Mouse (Mus musculus): ENCODE measurements around the gene Usp42.

The Usp42 gene

GRCm38 (mm10) chr5:143690392-143690791, 41.7 kb downstream of the Usp42 start:
- DNase-seq (ENCODE audit: low spot score): no peak

GRCm38 (mm10) chr5:143687589-143687988, 44.5 kb downstream of the Usp42 start:
- no peak for DNase-seq (ENCODE audit: low spot score)

DNA sequence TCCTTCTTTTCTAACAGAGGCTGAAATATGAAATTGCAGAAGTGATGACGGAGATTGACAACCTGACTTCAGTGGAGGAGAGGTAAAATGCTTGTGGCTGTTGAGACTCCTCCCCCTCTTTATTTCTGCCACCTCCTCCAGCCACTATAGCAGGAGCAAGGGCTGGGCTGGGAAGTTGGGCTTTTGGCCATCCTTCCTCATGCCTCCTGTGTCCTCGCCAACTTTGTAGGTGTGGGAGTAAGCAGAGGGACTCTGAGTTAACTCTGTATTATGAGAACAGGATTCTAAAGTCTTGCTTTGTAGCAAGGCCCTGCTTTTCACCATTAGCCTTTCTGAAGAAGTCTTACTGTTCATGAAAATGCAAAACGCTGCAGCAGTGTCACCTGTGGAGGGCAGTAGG, 45.6 kb downstream of the Usp42 start:
- no peak for DNase-seq (ENCODE audit: low spot score)

DNA sequence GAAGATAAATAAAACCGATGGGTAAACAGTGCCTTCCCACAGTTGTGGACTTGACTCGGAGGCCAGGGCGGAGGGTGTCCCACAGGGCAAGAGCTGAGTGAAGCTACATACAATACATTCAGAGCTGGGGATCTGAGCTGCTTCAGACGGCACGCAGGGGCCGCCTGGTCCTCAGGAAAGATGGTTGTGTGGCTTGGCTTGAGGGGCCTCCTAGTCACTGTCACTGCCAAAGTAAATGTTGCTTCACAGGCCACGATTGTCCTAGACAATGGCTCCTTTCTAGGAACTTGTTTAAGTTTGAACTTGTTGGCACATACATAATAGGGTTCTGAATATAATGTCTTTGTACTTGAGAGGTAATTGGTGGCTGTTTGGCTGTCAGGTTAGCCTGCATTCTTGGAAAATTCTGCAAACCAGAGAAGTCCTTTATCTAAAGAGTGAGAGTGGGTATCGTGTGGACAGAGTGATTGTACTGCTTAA, 47.1 kb downstream of the Usp42 start:
- DNase-seq (ENCODE audit: low spot score): no peak

GRCm38 (mm10) chr5:143683696-143684095, 48.4 kb downstream of the Usp42 start:
- no peak for DNase-seq (ENCODE audit: low spot score)

GRCm38 (mm10) chr5:143679654-143680053, 52.4 kb downstream of the Usp42 start:
- DNase-seq (ENCODE audit: low spot score): no peak

DNA sequence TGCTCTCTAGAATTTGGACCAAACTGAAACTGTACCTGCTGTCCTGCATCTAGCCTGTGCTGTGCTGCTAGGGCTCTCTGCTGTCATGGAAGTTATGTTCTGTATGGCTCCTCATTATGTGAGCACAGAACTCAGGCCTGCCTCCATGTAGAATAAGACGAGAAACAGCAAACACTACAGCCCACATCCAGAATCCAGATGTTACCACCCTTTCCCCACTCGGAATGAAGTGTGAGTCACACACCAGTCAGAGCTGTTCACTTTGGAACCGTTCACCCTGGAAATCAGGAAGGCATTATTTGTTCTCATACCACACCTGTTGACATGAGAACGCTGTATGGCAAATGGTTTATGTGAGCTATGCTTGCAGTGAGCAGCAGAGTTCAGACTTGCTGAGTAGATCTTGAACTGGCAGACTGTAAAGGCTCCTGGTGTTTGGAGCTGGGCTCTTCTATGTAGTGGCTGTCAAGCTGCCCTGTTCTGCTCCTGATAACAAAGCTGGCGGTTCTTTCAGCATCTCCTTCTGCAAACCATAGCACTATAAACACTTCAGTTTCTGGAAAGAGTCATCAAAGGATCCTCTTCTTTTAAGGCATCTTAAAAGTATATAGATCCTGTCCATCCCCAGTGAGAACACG, 53.3 kb downstream of the Usp42 start:
- peak; percentile 28 for DNase-seq (ENCODE audit: low spot score)

GRCm38 (mm10) chr5:143677363-143677762, 54.7 kb downstream of the Usp42 start:
- no peak for DNase-seq (ENCODE audit: low spot score)

DNA sequence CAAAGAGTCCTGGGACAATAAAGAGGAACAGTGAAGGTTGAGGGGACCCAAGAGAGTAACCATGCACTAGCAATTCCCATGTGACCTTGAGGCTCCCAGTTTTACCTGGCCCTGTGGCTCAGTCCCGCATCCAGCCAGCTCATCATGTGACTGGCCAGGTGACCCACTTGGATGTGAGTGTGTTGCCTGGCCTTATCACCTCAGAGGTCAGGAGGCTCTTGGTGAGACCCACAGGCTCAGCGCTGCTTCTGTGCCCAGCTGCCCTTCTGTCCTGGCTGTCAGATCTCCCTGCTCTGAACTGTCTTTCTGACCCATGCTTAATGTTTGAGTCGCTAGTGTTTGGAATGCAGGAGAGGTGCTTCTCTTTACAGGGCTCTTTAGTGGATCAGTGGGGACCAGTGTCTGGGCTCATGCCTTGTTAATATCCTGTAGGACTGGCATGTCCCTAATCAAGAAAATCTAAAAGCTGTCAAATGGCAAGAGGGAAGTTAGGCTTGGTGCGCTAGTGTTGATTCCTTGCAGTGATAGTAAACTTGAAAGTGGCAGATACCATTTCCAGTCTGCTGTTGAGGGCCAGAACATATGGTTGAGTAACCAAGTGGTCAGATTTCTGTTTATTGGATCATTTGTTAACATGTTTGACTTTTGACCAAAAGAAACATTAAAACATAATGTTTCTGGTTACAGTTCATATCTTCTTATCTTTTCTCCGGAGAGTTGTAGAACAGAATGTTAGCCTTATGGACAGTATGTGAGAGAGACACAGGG, 55.7 kb downstream of the Usp42 start:
- no peak for DNase-seq (ENCODE audit: low spot score)

- DNase-seq (ENCODE audit: low spot score): no peak
Observed at GRCm38 (mm10) chr5:143674576-143674975, 57.5 kb downstream of the Usp42 start.

DNA sequence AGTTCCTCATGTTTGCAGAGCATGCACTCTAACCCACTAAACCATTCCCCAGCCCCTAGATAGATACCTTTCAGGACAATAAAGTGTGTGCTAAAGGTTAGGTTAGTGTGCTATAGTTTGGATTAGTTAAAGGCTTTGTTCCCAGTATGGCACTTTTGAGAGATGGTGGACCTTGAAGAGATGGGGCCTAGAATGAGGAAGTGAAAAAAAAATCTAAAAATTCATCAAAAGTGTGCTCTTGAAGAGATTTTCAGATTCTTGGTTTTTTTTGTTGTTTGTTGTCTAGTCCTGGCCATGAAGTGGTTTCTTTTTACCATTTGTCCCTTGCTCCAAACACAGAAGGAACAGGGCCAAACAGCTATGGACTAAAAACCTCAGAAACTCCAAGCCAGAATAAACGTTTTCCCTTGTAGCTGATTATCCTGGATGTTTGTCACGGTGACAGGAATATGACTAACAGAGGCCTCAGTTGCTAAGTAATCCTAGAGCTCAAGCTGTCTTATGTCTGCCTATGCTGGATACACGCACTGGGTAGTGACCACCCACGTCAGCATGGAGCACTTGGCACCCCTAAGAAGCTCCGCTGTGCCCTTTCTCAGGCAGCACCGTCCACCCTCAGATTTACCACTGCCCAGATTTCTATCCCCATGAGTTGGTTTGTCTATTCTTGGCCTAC, 61.2 kb downstream of the Usp42 start:
- no peak for DNase-seq (ENCODE audit: low spot score)

DNA sequence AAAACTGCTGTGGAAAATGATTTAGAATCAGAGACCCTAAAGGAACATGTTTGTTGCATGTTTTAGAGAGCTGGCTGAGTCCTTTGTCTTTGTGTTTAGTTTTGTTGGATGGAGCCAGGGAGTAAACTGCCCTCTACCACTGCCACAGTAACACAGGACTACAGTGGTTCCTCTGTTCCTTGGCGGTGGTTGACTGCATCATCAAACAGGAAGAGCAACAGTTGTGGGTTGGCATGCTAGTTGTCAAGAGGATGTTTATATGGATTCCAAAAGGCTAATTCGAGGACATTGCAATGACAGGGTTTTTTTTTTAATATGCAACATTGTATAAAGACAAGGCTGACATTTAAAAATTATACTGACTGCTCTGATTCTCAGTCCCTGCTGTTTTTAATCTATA, 62.2 kb downstream of the Usp42 start:
- DNase-seq (ENCODE audit: low spot score): peak; percentile 76

- no peak for DNase-seq (ENCODE audit: low spot score)
Observed at GRCm38 (mm10) chr5:143669393-143669792, 62.7 kb downstream of the Usp42 start.

DNA sequence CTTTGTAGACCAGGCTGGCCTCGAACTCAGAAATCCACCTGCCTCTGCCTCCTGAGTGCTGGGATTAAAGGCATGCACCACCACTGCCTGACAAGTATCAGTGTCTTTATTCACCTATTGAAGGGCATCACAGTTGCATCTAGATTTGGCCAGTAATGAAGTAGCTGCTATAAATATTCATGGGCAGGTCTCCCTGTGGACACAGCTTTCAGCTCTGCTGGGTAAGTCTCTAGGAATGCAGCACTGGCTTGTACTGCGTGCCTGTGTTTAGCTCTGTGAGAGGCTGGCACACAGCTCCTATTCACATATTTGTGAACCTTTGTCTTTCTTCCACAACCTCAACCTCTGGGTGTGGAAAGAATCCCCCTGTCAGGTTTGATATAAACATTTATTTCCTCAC, 63.2 kb downstream of the Usp42 start:
- DNase-seq (ENCODE audit: low spot score): no peak

- DNase-seq (ENCODE audit: low spot score): no peak
Observed at GRCm38 (mm10) chr5:143666015-143666414, 66.1 kb downstream of the Usp42 start.

DNA sequence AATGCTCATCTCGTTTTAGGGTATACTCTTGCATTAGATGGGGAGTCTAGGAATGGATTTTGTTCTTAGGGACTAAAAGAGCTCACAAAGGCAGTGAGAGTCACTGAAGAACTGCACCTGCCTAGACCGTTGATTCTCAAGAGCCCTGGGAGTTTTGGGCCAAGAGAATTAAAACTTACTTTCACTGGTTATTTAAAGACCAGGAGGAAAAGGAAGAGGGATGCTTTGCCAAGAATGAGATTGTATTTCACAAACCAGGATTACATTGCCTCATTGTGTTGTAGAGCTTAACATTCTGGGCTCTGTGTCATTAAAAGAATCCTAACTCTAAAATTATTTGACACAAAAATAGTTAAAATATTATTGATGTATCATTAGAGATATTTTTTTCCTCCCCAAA, 66.5 kb downstream of the Usp42 start:
- no peak for DNase-seq (ENCODE audit: low spot score)

DNA sequence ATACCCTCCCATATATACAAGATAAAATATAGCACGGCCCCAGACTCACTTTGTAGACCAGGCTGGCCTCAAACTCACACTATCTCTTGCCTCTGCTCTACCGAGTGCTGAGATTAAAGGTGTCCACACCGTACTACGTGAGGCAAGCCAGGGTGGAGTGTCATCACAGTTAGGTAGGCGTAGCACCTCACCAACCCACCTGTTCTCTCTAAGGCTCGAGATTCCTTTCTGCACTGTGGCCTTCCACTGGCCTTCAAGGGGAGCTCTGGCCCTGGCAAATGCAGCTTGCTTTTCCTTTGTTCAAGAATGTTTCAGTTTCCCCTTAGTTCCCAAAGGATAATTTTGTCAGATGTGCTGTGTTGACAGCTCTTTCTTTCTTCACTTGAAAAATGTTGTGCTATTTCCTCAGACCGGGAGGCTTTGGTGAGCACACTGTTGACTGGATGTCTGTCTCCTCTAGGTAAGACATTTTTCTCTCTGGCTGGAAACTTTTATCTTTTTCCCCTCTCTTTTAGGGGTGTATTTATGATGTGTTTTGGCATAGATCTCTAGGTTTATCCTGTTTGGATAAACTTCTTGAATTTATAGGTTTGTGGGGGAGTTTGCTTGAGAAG, 68.9 kb downstream of the Usp42 start:
- no peak for DNase-seq (ENCODE audit: low spot score)
